Mouse (Mus musculus) brown adipose tissue, adult 24 weeks (tissue): ENCODE data around the gene Stk33. TPM values are rescaled to one million over a fixed set of nuclear protein-coding genes. Genes with fewer than 3 reads are reported as not detected.

ENCODE experiments used
- H3K27ac ChIP-seq: fragments of 200-500 bp; replicated peaks from 2 replicates; pipeline ENCODE4 v1.5.1; 2012; ENCODE audit warnings: low read depth, mild to moderate bottlenecking, low read length
- H3K4me1 ChIP-seq: fragments of 200-500 bp; 2 replicates; pipeline ENCODE4 v1.6.1; 2012; ENCODE audit warnings: low read length, mixed read lengths; ENCODE audit not compliant: control insufficient read depth, insufficient read depth, insufficient read length
- H3K4me3 ChIP-seq: fragments of 200-500 bp; 2 replicates; pipeline ENCODE4 v1.5.1; 2012; ENCODE audit warnings: low read depth, mild to moderate bottlenecking, low read length, moderate library complexity; ENCODE audit not compliant: insufficient read depth
- polyA plus RNA-seq: library from polyadenylated mRNA; stranded (reverse); fragments of >200 nt; gene quantifications from 2 replicates; pipeline ENCODE4 v1.2.4, GENCODE M21; 2012; ENCODE audit not compliant: missing spikeins, insufficient read depth, insufficient read length

Gene Stk33
- polyA plus RNA-seq, 1 experiment, result not detected

DNA sequence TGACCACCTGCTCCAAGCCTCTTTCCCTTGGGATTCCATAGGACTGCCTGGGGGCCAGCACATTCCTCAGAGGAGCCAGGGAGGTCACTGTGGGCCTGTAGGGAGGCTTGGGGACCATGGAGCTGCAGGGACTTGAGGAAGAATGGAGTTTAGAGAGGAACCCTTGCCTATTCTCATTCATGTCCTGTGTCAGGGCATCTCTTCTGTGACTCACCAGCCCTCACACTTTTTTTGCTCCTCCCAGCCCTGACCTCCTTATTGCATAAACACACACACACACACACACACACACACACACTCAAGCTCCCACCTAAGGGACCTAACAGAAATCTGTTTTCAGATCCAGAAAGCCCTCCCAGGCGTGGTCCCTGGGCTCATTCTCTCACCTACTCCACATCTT, 199.5 kb downstream of the Stk33 start:
- H3K4me3 ChIP-seq, result no peak overlapping the region
- H3K4me1 ChIP-seq, result no peaks in the 10 kb centered on the region
- no peak overlapping the region for H3K27ac ChIP-seq

DNA sequence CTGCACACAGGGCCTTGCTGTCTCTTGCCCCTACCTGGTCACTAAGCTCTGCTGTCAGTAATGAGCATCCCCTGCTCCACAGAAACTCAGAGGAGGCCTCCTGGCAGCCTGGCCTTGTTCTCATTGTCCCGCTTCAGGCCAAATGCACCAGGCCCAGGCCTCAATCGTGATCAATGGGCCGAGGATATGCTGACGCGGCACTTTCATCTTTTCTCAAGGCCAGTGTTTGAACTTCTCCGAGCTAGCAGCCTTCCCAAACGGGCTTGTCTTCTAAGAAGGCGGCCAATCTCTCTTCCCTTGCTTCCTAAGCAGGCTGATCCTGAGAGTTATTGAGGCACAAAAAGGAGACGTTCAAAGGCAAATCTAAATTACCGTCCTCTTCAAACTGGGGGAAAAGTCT, 200.2 kb downstream of the Stk33 start:
- no peak overlapping the region for H3K27ac ChIP-seq
- no peaks in the 10 kb centered on the region for H3K4me1 ChIP-seq
- no peak overlapping the region for H3K4me3 ChIP-seq

- Histone ChIP-seq H3K4me1 (no peaks in the 10 kb centered on the region), H3K27ac (no peak overlapping the region)
These were observed 203.8 kb downstream of the Stk33 start for GRCm38 (mm10) chr7:109234882-109235640.

DNA sequence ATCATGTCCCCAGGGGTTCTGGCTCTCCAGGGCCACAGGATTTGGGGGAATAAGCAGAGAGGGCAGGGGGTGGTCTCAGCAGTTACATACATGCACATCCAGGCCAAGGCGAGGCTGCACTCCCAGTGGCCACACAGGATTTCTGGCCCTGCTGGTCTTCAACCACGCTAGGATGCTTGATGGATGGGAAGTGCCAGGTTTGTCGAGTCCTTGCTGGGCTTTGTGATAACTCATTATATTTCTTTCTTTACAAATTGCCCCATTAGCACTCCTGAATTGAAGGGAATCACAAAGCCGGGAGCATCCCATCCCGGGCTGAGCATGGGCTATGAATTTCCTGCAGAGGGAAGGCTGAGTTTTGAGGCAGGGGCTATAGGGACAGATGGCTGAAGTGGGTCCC, 204.4 kb downstream of the Stk33 start:
- no peak overlapping the region for H3K27ac ChIP-seq
- H3K4me3 ChIP-seq, result no peak overlapping the region
- H3K4me1 ChIP-seq, result no peaks in the 10 kb centered on the region

More at GRCm38 (mm10) chr7:109234882-109235640, 203.8 kb downstream of the Stk33 start:
- no peak overlapping the region for H3K4me3 ChIP-seq

DNA sequence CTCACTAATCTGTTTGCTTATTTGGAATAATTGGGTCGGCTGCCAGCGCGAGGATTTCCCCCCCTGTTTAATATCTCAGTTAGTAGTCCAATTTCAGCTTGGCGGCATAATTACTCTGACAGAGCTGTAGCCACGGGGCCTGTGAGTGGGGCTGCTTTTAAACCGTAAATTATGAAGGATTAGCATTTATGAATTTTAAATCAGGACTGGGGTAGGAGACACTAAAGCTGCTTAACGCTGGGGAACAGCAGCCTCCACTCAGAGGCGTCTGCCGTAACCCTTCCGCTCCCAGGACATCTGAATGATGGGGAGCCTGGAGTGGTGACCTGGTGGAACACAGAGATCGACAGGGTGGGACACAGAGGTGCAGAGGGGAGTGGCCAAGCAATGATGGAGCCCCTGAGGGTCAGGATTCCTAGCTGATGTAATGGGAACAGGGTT, 207.0 kb downstream of the Stk33 start:
- H3K27ac ChIP-seq, result no peak overlapping the region
- no peak overlapping the region for H3K4me3 ChIP-seq
- H3K4me1 ChIP-seq, result no peaks in the 10 kb centered on the region

DNA sequence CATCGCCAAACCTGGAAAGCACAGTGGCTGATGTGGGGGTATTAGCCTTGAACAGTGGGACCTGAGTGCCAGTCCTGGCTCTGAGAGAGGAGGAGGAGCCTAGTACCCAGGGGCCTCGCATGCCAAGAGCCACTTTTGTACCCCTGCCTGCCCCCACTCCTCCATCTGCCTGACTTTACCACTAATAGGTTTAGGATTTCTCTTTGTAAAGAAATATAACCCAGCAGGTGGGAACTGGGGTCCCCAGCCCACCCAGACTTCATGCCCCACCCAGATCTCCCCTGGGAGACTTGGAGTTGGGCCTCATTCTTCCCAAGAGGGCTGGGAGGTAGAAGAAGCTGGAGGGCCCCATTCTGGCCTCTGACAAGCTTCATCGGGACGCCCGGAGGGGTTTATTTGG, 207.6 kb downstream of the Stk33 start:
- no peaks in the 10 kb centered on the region for H3K4me1 ChIP-seq
- no peak overlapping the region for H3K4me3 ChIP-seq
- H3K27ac ChIP-seq, result no peak overlapping the region

GRCm38 (mm10) chr7:109230806-109231205, 208.1 kb downstream of the Stk33 start:
- Histone ChIP-seq H3K4me3 (no peak overlapping the region), H3K27ac (no peak overlapping the region), H3K4me1 (no peaks in the 10 kb centered on the region)

Other genes starting within 250 kb of the Stk33 start
- gene Trim66, start 69.1 kb upstream of the Stk33 start, polyA plus RNA-seq, result 0.38 TPM in 1 of 2 replicates, not detected in the other
- gene Rpl27a, start 80.1 kb upstream of the Stk33 start, polyA plus RNA-seq, result 113 and 190 TPM in 2 replicates